Mouse (Mus musculus) adrenal gland, postnatal 25 days (tissue): ENCODE measurements around the gene Gatad1. TPM values are rescaled to one million over a fixed set of nuclear protein-coding genes. Genes with fewer than 3 reads are reported as not detected.
"Not testable (repeated sequence)": the region's sequence is repeated elsewhere in the genome, so short reads cannot be mapped to it uniquely, and the experiment has no call there.

Experiments
- DNase-seq: peaks from one replicate; pipeline ENCODE4 v3.0.0; 2021; ENCODE audit warnings: mixed read lengths
- microRNA-seq, 2 experiments: library from miRNA; unstranded; fragments of <30 nt; microRNA quantifications; one replicate each; pipeline ENCODE4 v1.2.0; 2021
- total RNA-seq: library from RNA; stranded (reverse); gene quantifications from 2 replicates; pipeline ENCODE4 v1.2.3, GENCODE M21; 2021

Gatad1 gene
- total RNA-seq, 1 experiment from 2014 or later: 135 TPM

GRCm38 (mm10) chr5:3633951-3634350, 23.0 kb downstream of the Gatad1 start:
- peak; percentile 13 for DNase-seq

GRCm38 (mm10) chr5:3633315-3633714, 23.7 kb downstream of the Gatad1 start:
- DNase-seq: no peak

- DNase-seq: no peak
Observed at GRCm38 (mm10) chr5:3632285-3632684, 24.7 kb downstream of the Gatad1 start.

- DNase-seq: no peak
Observed at GRCm38 (mm10) chr5:3631512-3632271, 25.3 kb downstream of the Gatad1 start.

- no peak for DNase-seq
Observed at GRCm38 (mm10) chr5:3630055-3630454, 26.9 kb downstream of the Gatad1 start.

- DNase-seq: no peak
Observed at GRCm38 (mm10) chr5:3620486-3620885, 36.5 kb downstream of the Gatad1 start.

- DNase-seq: not testable (repeated sequence)
Observed at GRCm38 (mm10) chr5:3611835-3612234, 45.1 kb downstream of the Gatad1 start.

GRCm38 (mm10) chr5:3609241-3609640, 47.7 kb downstream of the Gatad1 start:
- DNase-seq: no peak

GRCm38 (mm10) chr5:3607114-3607513, 49.9 kb downstream of the Gatad1 start:
- no peak for DNase-seq

- no peak for DNase-seq
Observed at GRCm38 (mm10) chr5:3600790-3601189, 56.2 kb downstream of the Gatad1 start.

- no peak for DNase-seq
Observed at GRCm38 (mm10) chr5:3600298-3600697, 56.7 kb downstream of the Gatad1 start.

- no peak for DNase-seq
Observed at GRCm38 (mm10) chr5:3598766-3599165, 58.2 kb downstream of the Gatad1 start.

- no peak for DNase-seq
Observed at GRCm38 (mm10) chr5:3597171-3597570, 59.8 kb downstream of the Gatad1 start.

GRCm38 (mm10) chr5:3596399-3596766, 60.6 kb downstream of the Gatad1 start, which contains the start of gene Rbm48:
Gene Rbm48, minus strand, starts transcription at chr5:3596585.
- DNase-seq: peak; percentile 80

- peak; percentile 92 for DNase-seq
Observed at GRCm38 (mm10) chr5:3595693-3596398, 61.1 kb downstream of the Gatad1 start, which contains the start of gene Pex1. Gene Pex1, plus strand, starts transcription at chr5:3596066.

Small RNA genes within 50 kb of the gene (microRNA-seq; reads per million reads assigned to microRNA genes)
- 0 reads per million in 2 experiments for gene Gm22926
- gene Gm26238: 0 reads per million in 2 experiments

Other genes with a start within 250 kb of the Gatad1 start
- 32.8 and 35.5 TPM in 2 replicates for gene Fam133b, start 113.4 kb downstream of the Gatad1 start, total RNA-seq
- 3.9 and 4.4 TPM in 2 replicates for gene 1700109H08Rik, start 85.6 kb downstream of the Gatad1 start, total RNA-seq
- 55.4 and 68.8 TPM in 2 replicates for gene Pex1, start 61.1 kb downstream of the Gatad1 start, total RNA-seq
- 8.3 and 14.9 TPM in 2 replicates for gene Rbm48, start 60.6 kb downstream of the Gatad1 start, total RNA-seq
- gene Tmbim7, start 6.0 kb downstream of the Gatad1 start, total RNA-seq: not detected in 2 replicates
- 77.2 and 79.4 TPM in 2 replicates for gene Ankib1, start 145.7 kb upstream of the Gatad1 start, total RNA-seq
- 56.9 and 61.0 TPM in 2 replicates for gene Krit1, start 146.0 kb upstream of the Gatad1 start, total RNA-seq
- not detected in 2 replicates for gene Lrrd1, start 188.0 kb upstream of the Gatad1 start, total RNA-seq
- gene Mterf1a, start 236.7 kb upstream of the Gatad1 start, total RNA-seq: 7.0 and 9.4 TPM in 2 replicates